Mouse (Mus musculus): ENCODE data around the gene AU018091.
"Not testable (repeated sequence)": the region's sequence is repeated elsewhere in the genome, so short reads cannot be mapped to it uniquely, and the experiment has no call there.

Gene AU018091

DNA sequence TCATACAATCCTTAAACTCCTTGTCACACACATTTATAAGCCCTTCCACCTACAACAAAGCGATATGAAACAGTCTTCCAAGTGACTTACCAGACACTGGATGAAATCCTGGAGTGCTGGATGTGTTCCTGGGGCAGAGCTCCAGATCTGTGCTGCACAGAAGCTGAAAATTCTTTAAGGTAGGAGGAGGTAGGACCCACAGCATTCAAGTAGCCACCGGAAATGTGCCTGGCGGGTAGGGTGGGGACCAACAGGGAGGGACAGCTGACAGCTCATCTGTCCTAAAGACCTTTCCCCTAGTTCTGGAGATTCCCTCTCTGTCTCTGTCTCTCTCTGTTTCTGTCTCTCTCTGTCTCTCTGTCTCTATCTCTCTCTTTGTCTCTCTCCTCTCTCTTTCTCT is at the start of gene AU018091:
AU018091 (minus strand) TSS at position 279 of the 400 bp plus-strand sequence.
- DNase-seq = no peak

- DNase-seq = no peak
Measured at GRCm38 (mm10) chr7:3217546-3218056, 48.6 kb upstream of the AU018091 start.

- DNase-seq = no peak
Measured at GRCm38 (mm10) chr7:3216331-3216730, 47.3 kb upstream of the AU018091 start.

DNA sequence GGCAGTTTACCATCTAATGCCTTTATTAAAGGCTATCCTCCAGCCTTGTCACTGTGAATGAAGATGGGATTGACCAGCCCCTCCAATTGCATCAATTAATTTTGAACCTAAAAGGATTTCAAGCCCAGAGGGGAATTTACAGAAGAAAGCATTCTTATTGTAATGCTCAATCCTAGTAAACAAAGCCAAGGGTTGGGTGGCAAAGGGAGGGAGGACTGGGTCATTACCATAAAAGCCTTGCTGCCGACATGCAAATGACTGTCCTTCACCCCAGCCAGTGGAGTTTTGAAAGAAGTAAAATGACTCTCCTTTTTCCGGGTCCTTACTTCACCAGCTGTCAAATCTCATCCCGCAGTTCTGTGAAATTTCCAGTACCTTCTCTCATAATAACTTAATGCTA is 44.6 kb upstream of the AU018091 start:
- no peak for DNase-seq

GRCm38 (mm10) chr7:3213156-3213555 is 44.2 kb upstream of the AU018091 start:
- DNase-seq = no peak

GRCm38 (mm10) chr7:3212002-3212790 is 43.2 kb upstream of the AU018091 start:
- DNase-seq = no peak

DNA sequence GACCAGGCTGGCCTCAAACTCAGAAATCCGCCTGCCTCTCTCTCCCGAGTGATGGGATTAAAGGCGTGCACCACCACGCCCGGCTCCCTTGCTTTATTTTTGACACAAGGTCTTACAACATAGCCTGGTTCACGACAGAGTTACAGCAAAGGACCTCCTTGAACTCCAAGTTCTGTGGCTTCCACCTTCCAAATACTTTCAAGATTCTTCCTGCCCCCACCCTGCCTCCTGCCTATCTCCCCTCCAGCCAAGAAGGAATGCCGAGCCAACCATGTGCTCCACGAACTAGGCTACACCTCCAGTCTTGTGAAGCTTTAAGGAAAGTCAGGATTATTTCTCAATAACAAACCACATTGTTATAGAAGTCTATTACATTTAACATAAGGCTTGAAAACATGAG is 42.5 kb upstream of the AU018091 start:
- no peak for DNase-seq

DNA sequence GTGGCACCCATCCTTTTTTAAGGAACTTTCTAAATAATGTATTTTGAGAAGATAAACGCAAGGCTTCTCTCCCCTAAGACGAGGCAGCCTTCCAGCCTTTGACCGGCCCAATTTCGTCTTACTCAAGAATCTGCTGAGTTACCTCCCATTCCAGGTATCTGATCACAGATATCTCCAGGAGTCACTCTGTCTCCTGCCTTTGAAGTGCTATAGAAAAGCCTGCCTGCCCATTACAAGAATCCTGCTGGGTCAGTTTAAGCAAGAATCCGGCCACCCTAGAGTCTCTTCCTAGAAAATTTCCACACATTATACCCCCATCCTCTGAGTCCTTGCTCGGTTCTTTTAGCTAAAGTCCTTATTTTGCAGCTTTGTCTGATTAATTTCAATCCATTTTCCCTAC is 41.6 kb upstream of the AU018091 start:
- no peak for DNase-seq

DNA sequence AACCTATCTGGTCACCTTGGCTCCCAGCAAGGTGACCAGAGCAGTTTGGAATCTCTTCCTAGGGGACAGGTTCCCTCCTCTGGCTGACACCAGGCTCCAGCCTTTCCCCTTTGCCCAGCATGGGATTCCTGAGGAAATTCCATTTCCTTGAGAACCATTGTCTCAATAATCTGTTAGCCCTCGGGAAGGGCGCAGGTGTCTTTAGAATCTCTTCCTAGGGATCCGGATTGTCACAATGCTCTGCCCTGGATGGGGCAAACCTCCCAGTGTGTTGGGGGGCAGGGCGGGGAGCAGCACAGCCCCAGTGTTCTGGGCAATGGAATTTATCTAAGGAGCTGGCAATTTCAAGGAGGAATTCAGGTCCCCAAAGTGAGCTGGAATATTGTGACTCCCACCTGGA is 37.5 kb upstream of the AU018091 start:
- DNase-seq = no peak

DNA sequence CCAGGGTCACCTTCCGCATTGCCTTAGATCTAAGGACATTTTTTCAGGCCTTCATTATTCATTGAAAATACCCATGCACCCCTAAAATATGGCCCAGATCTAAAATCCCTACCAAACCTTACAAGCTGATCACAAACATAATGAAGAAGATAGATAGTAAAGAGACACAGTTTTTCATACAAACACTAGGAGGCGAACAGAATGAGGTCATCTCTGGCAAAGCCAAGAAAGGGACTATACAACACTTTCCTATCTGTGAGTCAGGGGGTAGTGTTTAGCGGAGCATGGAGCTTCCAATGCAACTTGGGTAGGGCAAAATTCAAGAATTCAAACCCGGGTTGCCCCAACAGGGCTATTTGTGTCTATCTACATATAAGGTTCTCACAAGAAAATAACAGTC is 35.6 kb upstream of the AU018091 start:
- DNase-seq = no peak

- DNase-seq = no peak
Measured at GRCm38 (mm10) chr7:3203890-3204289, 34.9 kb upstream of the AU018091 start.

DNA sequence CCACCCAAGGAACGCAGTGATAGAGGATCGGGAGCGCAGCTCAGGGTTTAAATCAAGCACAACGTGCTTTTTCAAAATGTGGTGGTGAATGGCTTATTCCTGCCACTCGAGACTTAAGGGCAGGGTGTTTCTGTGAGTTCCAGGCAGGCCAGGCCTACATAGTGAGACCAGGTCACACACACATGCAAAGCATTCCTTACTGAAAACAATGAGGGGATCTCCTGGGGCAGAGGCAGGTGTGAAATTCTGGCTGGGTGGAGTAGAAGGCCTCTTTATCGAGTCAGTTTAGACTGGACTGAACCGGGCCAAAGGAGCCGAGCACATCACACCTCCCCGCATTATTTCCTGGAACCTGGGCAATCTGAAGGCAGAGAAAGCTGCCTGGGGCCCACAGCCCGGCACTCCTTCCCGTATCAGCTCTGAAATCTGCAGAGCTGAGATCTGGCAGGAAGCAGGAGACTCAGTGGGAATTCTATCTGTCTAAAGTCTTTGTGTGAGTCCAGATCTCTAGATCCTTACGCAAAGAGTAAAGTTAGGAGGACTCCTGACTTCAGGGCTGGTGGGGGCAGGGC is 32.2 kb upstream of the AU018091 start:
- no peak for DNase-seq

- no peak for DNase-seq
Measured at GRCm38 (mm10) chr7:3198884-3199283, 29.9 kb upstream of the AU018091 start.

GRCm38 (mm10) chr7:3195850-3196249 is 26.8 kb upstream of the AU018091 start:
- DNase-seq = no peak

- no peak for DNase-seq
Measured at GRCm38 (mm10) chr7:3194531-3194930, 25.5 kb upstream of the AU018091 start.

- peak; percentile 60 for DNase-seq
Measured at GRCm38 (mm10) chr7:3193905-3194304, 24.9 kb upstream of the AU018091 start.

DNA sequence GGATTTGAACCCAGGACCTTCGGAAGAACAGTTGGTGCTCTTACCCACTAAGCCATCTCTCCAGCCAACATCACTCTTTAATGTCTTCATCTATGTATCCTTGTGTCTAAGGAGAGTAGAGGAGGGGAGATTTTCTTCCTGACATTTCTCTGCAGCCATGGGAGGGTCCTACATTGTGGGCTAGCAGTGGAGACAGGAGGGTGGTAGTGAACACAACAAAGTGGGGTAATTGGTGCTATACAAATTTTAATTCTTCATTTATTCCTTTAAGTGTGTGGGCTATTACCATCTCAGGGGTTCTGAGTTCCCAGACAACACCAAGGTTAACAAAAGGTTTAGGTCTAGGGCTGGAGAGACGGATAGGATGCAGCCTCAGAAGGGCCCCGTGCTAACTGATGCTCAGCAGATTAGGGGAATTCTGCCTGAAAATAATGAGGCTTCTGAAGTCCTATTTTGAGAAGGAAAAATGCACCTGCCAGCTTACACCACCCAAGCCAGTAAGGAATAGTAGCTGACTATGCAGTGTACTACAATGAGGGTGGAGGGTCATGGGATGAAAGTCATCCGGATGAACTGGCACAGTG is 24.1 kb upstream of the AU018091 start:
- no peak for DNase-seq

DNA sequence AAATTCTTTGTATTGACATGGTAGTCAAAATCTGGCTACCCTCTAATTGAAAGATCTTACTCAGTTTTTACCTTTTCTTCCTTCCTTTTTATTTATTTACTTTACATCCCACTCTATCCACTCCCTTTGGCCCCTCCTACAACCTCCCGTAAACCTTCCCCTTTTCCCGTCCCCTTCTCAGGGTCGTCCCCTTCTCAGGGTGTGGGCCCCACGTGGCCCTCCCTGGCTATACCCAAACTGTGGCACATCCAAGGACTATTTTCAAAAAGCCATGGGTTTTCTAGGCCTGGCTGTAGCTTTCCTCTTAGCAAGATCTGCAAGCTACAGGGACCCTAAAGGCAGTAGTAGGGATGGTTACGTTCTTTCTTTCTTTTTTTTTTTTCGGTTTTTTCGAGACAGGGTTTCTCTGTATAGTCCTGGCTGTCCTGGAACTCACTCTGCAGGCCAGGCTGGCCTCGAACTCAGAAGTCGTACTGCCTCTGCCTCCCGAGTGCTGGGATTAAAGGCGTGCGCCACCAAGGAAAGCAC is 23.0 kb upstream of the AU018091 start:
- DNase-seq = no peak

DNA sequence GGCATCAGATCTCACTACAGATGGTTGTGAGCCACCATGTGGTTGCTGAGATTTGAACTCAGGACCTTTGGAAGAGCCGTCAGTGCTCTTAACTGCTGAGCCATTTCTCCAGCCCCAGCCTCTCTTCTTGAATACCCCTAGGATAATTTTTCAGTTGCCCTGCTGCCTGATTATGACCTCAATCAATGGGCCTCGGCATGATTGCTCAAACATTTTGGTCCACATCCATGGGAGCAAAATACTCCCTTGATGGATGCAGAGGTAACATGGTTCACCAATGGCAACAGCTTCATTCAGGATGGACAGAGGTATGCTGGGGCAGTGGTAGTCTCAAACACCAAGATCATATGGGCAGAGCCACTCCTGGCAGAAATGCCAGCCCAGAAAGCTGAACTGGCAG is 17.7 kb upstream of the AU018091 start:
- DNase-seq = not testable (repeated sequence)

DNA sequence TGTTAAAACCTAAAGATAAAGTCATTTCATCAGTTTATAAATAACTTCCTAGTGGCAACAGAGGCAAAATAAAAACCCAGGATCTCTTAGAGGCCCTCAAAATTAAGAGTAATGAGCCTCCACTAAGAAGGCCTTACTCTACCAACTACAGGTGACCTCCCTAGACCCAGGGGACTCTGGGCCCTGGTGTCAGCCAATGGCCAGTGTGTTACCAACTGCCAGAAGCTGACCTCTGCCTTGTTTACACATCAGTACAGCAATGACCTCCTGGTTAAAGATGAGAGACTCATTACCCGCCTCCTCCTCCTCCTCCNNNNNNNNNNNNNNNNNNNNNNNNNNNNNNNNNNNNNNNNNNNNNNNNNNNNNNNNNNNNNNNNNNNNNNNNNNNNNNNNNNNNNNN is 17.1 kb upstream of the AU018091 start:
- DNase-seq = no peak

DNA sequence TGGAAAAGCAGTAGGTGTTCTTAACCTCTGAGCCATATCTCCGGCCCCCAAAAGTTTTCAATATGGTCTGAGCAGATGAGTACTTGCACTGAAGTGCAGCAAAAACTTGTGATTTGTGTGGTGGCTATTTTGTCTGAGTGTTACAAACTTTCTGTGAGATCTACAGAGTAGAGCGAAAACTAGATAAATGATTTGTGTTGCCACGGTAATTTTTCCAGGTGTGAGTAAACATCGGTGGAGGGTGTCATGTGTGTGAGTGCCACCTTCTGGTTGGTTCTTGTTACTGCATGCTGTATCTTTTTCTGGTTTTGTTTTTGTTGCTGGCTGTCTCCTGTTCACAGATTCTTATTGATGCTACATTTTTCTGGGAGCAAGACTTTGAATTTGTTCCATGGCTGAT is 15.4 kb upstream of the AU018091 start:
- no peak for DNase-seq

- not testable (repeated sequence) for DNase-seq
Measured at GRCm38 (mm10) chr7:3180958-3181357, 12.0 kb upstream of the AU018091 start.

DNA sequence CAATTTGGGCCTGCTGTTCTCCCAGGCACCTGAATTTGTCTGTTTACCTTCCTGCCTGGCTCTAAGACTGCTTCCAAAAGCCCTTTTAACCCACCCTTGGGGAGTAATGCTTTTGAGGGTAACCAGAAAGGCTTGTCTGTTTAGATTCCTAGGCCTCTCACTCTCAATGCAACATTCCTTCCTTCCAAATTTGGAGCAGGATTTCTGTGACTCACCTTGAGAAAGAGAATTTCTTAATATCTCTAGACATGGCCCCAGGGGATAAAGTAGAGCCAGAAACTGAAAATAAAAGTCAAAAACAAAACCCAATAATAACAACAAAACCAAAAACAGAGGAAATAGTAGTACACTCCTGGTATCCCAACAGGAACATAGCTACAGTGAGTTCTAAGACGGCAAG is 707 bp downstream of the AU018091 start:
- DNase-seq = no peak

- no peak for DNase-seq
Measured at GRCm38 (mm10) chr7:3166270-3166669, 2.7 kb downstream of the AU018091 start.

Measured in right cerebral cortex, postnatal 14 days (tissue).